Mouse (Mus musculus) intestine, postnatal 0 days (tissue): ENCODE results near the gene Hs3st5. TPM values are rescaled to one million over a fixed set of nuclear protein-coding genes. Genes with fewer than 3 reads are reported as not detected.
"Not testable (repeated sequence)": the region's sequence is repeated elsewhere in the genome, so short reads cannot be mapped to it uniquely, and the experiment has no call there.

Source experiments
- ATAC-seq: fragments of 200-750 bp; cut with Nextera tagmentation; 2 replicates; pipeline ENCODE4 v1.8.0; 2017; ENCODE audit warnings: mild to moderate bottlenecking, moderate TSS enrichment, moderate library complexity
- H3K27ac ChIP-seq: fragments of 300-500 bp; sonication (generic); 2 replicates; pipeline ENCODE4 v1.5.1; 2014; ENCODE audit warnings: mild to moderate bottlenecking, low read depth, low read length, moderate library complexity
- H3K27me3 ChIP-seq: fragments of 300-500 bp; sonication (generic); replicated peaks from 2 replicates; pipeline ENCODE4 v1.6.1; 2014; ENCODE audit warnings: low read length, mixed read lengths; ENCODE audit not compliant: control insufficient read depth, insufficient read depth
- H3K36me3 ChIP-seq: fragments of 300-500 bp; sonication (generic); 2 replicates; pipeline ENCODE4 v1.6.1; 2014; ENCODE audit warnings: mild to moderate bottlenecking, moderate library complexity; ENCODE audit not compliant: control insufficient read depth, insufficient read depth
- H3K4me1 ChIP-seq: fragments of 300-500 bp; sonication (generic); replicated peaks from 2 replicates; pipeline ENCODE4 v1.6.1; 2014; ENCODE audit warnings: antibody characterized with exemption, low read length, mixed read lengths; ENCODE audit not compliant: control insufficient read depth, insufficient read depth
- H3K4me2 ChIP-seq: fragments of 300-500 bp; sonication (generic); replicated peaks from 2 replicates; pipeline ENCODE4 v1.6.1; 2014; ENCODE audit warnings: low read depth, mild to moderate bottlenecking, moderate library complexity
- H3K4me3 ChIP-seq: fragments of 300-500 bp; sonication (generic); 2 replicates; pipeline ENCODE4 v1.5.1; 2014; ENCODE audit warnings: low read depth, low read length
- H3K9ac ChIP-seq: fragments of 300-500 bp; sonication (generic); 2 replicates; pipeline ENCODE4 v1.6.1; 2014; ENCODE audit warnings: mild to moderate bottlenecking, low read depth, low read length
- H3K9me3 ChIP-seq: fragments of 300-500 bp; sonication (generic); 2 replicates; pipeline ENCODE4 v1.6.1; 2016; ENCODE audit warnings: mixed run types; ENCODE audit not compliant: control insufficient read depth
- CTCF ChIP-seq: sonication (generic); IDR thresholded peaks from 2 replicates; pipeline ENCODE4 v1.5.1; 2016; ENCODE audit warnings: low read depth, mild to moderate bottlenecking, control low read depth, antibody characterized with exemption, moderate library complexity
- WGBS: fragments of 180-500 bp; shearing (Covaris S2); extraction: QIAGEN DNeasy Blood & Tissue Kit; methylation state at CpG from one replicate; pipeline ENCODE4 v1.1.7; 2014; 5-methylcytosine and 5-hydroxymethylcytosine counted together
- polyA plus RNA-seq: library from polyadenylated mRNA; unstranded; fragments of >200 nt; fragmentation: Nextera tagmentation; extraction: Ambion mirVana; gene quantifications from 2 replicates; pipeline ENCODE4 v1.2.1, GENCODE M21; 2015

Gene Hs3st5
- polyA plus RNA-seq, 1 experiment from 2014 or later = 1.4 TPM

- no peak for TF ChIP-seq CTCF
- WGBS = 64% methylated on average over 3 of the region's 3 CpGs
- H3K4me3 ChIP-seq = no peak overlapping the region
- ATAC-seq = no peak
- no peaks in the 10 kb centered on the region for H3K4me1 ChIP-seq
- H3K27ac ChIP-seq = no peak overlapping the region
- no peaks in the 10 kb centered on the region for H3K36me3 ChIP-seq
- no peak overlapping the region for H3K4me2 ChIP-seq
- no peak overlapping the region for H3K9ac ChIP-seq
- H3K9me3 ChIP-seq = no peaks in the 10 kb centered on the region
- no peaks in the 10 kb centered on the region for H3K27me3 ChIP-seq
These were observed 65.9 kb downstream of the Hs3st5 start for GRCm38 (mm10) chr10:36572540-36572939.

- H3K9me3 ChIP-seq = no peaks in the 10 kb centered on the region
- TF ChIP-seq CTCF = no peak
- no peaks in the 10 kb centered on the region for H3K4me1 ChIP-seq
- H3K9ac ChIP-seq = no peak overlapping the region
- ATAC-seq = no peak
- 82% methylated on average over 4 of the region's 4 CpGs for WGBS
- H3K4me3 ChIP-seq = no peak overlapping the region
- no peak overlapping the region for H3K27ac ChIP-seq
- no peaks in the 10 kb centered on the region for H3K27me3 ChIP-seq
- no peak overlapping the region for H3K4me2 ChIP-seq
- no peaks in the 10 kb centered on the region for H3K36me3 ChIP-seq
These were observed 71.9 kb downstream of the Hs3st5 start for GRCm38 (mm10) chr10:36578375-36579145.

- H3K9ac ChIP-seq = no peak overlapping the region
- no peak overlapping the region for H3K27ac ChIP-seq
- no peaks in the 10 kb centered on the region for H3K27me3 ChIP-seq
- no peaks in the 10 kb centered on the region for H3K9me3 ChIP-seq
- no peak overlapping the region for H3K4me2 ChIP-seq
- H3K4me3 ChIP-seq = no peak overlapping the region
- H3K4me1 ChIP-seq = no peaks in the 10 kb centered on the region
- no peaks in the 10 kb centered on the region for H3K36me3 ChIP-seq
- WGBS = 73% methylated on average over 1 of the region's 1 CpGs
- no peak for ATAC-seq
- TF ChIP-seq CTCF = no peak
These were observed 103.8 kb downstream of the Hs3st5 start for GRCm38 (mm10) chr10:36610400-36610799.

GRCm38 (mm10) chr10:36611415-36611814, 104.8 kb downstream of the Hs3st5 start:
- H3K9me3 ChIP-seq, H3K27ac ChIP-seq, H3K27me3 ChIP-seq, H3K4me2 ChIP-seq, H3K36me3 ChIP-seq, H3K9ac ChIP-seq, H3K4me1 ChIP-seq, H3K4me3 ChIP-seq, ATAC-seq: not testable (repeated sequence)
- WGBS = 59% methylated on average over 1 of the region's 1 CpGs

- H3K27ac ChIP-seq = no peak overlapping the region
- no peaks in the 10 kb centered on the region for H3K4me1 ChIP-seq
- 86% methylated on average over 1 of the region's 1 CpGs for WGBS
These were observed 116.4 kb downstream of the Hs3st5 start for GRCm38 (mm10) chr10:36623037-36623436.

GRCm38 (mm10) chr10:36627952-36628351, 121.3 kb downstream of the Hs3st5 start:
- H3K9ac ChIP-seq = no peak overlapping the region
- no peaks in the 10 kb centered on the region for H3K9me3 ChIP-seq
- no peak for TF ChIP-seq CTCF
- no peaks in the 10 kb centered on the region for H3K27me3 ChIP-seq
- no peak for ATAC-seq
- no peak overlapping the region for H3K27ac ChIP-seq
- 88% methylated on average over 4 of the region's 4 CpGs for WGBS
- H3K4me3 ChIP-seq = no peak overlapping the region
- H3K4me1 ChIP-seq = no peaks in the 10 kb centered on the region
- H3K4me2 ChIP-seq = no peak overlapping the region
- no peaks in the 10 kb centered on the region for H3K36me3 ChIP-seq

More at GRCm38 (mm10) chr10:36623037-36623436, 116.4 kb downstream of the Hs3st5 start:
- Histone ChIP-seq H3K9ac (no peak overlapping the region), H3K4me2 (no peak overlapping the region), H3K36me3 (no peaks in the 10 kb centered on the region), H3K4me3 (no peak overlapping the region), H3K27me3 (no peaks in the 10 kb centered on the region), H3K9me3 (no peaks in the 10 kb centered on the region)
- ATAC-seq = no peak
- TF ChIP-seq CTCF = no peak
